Mouse (Mus musculus) megakaryocyte, embryonic 14.5 days (primary cell): Measurements from ENCODE around the gene Trcg1. TPM values are rescaled to one million over a fixed set of nuclear protein-coding genes. Genes with fewer than 3 reads are reported as not detected.

Source experiments
- H3K27me3 ChIP-seq: replicated peaks from 2 replicates; pipeline ENCODE3; 2012; ENCODE audit warnings: inconsistent platforms
- H3K36me3 ChIP-seq: replicated peaks from 2 replicates; pipeline ENCODE3; 2012; ENCODE audit warnings: low read length, inconsistent platforms, mixed read lengths
- H3K4me1 ChIP-seq: 2 replicates; pipeline ENCODE4 v1.6.1; 2012; ENCODE audit warnings: inconsistent platforms
- H3K4me3 ChIP-seq: replicated peaks from 2 replicates; pipeline ENCODE3; 2012; ENCODE audit warnings: moderate library complexity, mild to moderate bottlenecking, inconsistent platforms
- H3K9me3 ChIP-seq: 2 replicates; pipeline ENCODE4 v1.6.1; 2012; ENCODE audit warnings: inconsistent platforms
- FLI1 ChIP-seq: IDR thresholded peaks from 2 replicates; pipeline ENCODE4 v1.6.1; 2012; ENCODE audit warnings: low read length, inconsistent platforms, mixed read lengths
- GATA1 ChIP-seq: IDR thresholded peaks from 3 replicates; pipeline ENCODE4 v1.6.1; 2012; ENCODE audit warnings: mixed read lengths, low read length, inconsistent platforms, borderline replicate concordance
- polyA plus RNA-seq: library from polyadenylated mRNA; stranded (reverse); fragments of >175 nt; gene quantifications from 2 replicates; pipeline ENCODE4 v1.2.3, GENCODE M21; 2012; ENCODE audit warnings: low replicate concordance; ENCODE audit not compliant: insufficient read depth

Gene Trcg1
- polyA plus RNA-seq, 1 experiment = not detected

DNA sequence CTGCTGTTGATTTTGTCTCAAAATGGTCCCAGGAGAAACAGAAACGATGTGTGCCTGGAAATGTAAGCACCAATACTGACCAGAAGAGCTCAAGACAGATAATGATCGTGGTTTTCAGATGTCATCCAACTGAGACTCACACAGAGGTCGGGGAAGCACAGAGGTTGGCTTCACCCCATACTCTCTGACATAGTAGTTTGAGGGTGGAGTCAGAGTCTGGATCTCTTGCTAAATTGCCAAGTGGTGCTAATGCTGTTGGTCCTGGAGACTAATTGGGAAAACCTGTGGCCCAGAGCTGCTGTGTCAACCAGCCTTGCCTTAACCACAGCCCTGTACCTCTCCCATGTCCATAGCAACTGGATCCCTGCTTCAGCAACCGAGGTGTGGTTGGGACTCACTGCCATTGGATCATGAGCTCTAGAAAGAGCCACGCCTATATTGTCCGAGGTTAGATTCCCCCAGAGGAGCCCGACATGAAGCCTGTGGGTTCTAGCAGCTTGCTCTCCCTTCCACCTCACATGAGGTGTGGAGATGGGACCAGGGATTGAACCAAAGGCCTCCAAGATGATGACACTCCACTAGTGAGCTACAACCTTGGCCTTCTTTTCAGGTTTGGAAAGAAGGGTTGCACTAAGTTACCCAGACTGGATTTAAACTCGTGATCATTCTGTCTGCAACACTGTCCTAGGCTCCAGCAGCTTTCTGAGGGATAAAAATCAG is 4.7 kb upstream of the Trcg1 start:
- Histone ChIP-seq H3K27me3 (peaks cover 24% of the 10 kb centered on the region), H3K4me3 (no peak overlapping the region), H3K9me3 (no peaks in the 10 kb centered on the region), H3K36me3 (no peaks in the 10 kb centered on the region), H3K4me1 (peaks cover 16% of the 10 kb centered on the region)
- TF ChIP-seq GATA1 = no peak
- no peak for TF ChIP-seq FLI1

DNA sequence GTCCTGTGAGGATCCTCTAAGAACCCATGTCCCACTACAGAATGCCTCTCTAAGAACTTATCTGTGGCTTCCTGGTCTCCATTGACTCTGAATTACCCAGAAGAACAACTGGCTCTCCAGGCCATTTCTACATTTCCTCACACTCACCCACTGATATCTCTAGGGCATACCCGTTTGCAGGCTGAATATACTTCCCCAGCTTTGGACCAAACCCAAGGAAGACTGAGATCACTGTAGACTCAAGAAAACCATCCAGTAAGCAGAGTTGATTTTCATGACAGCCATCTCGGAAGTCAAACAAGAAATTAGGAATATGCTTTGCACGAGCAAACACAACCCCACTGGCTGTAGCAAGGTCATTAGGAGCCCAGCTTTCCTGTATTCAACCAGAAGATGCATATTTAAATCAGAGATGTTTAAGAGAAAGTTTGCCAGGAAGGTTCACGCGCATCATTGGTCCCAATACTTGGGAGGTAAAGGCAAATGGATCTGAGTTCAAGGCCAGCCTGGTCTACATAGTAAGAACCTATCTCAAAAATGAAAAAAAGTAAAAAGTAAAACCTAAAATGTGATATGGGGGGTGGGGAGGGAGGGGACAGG is 3.9 kb upstream of the Trcg1 start:
- H3K27me3 ChIP-seq = peaks cover 25% of the 10 kb centered on the region
- no peaks in the 10 kb centered on the region for H3K36me3 ChIP-seq
- no peak overlapping the region for H3K4me3 ChIP-seq
- H3K4me1 ChIP-seq = peaks cover 16% of the 10 kb centered on the region
- TF ChIP-seq FLI1 (no peak), GATA1 (no peak)
- no peaks in the 10 kb centered on the region for H3K9me3 ChIP-seq

GRCm38 (mm10) chr9:57233142-57233541 is 3.2 kb upstream of the Trcg1 start:
- no peak for TF ChIP-seq GATA1
- no peak for TF ChIP-seq FLI1
- Histone ChIP-seq H3K4me1 (peaks cover 15% of the 10 kb centered on the region), H3K27me3 (peaks cover 27% of the 10 kb centered on the region), H3K4me3 (no peak overlapping the region), H3K9me3 (no peaks in the 10 kb centered on the region), H3K36me3 (no peaks in the 10 kb centered on the region)

DNA sequence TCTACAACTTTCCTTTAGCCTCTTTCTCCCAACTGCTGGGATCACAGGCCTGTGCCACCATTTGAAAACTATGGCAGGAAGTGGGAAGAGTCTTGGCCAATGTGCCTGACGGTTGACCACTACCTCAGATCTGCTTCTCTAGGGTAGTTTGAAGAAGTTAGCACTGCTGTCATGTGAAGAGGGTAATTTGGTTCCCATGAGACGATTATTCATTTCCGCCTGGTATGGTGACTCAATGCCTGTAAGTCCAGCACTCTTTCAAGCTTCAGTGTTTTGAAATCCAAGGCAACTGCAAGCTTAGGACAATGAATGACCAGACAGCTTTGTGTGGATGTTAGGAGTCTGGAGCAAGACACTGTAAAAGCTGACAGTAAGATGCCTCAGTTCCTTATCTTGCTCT is 2.6 kb upstream of the Trcg1 start:
- H3K27me3 ChIP-seq = peaks cover 27% of the 10 kb centered on the region
- no peak overlapping the region for H3K4me3 ChIP-seq
- no peaks in the 10 kb centered on the region for H3K36me3 ChIP-seq
- H3K9me3 ChIP-seq = no peaks in the 10 kb centered on the region
- peaks cover 12% of the 10 kb centered on the region for H3K4me1 ChIP-seq
- TF ChIP-seq GATA1 (no peak), FLI1 (no peak)

- Histone ChIP-seq H3K36me3 (no peaks in the 10 kb centered on the region), H3K4me1 (peaks cover 7% of the 10 kb centered on the region; the same call in 1 of the 2 replicates)
Measured at GRCm38 (mm10) chr9:57237705-57238104, 1.3 kb downstream of the Trcg1 start.

GRCm38 (mm10) chr9:57238220-57238619 is 1.9 kb downstream of the Trcg1 start:
- Histone ChIP-seq H3K4me1 (peaks cover 7% of the 10 kb centered on the region; the same call in 1 of the 2 replicates), H3K36me3 (no peaks in the 10 kb centered on the region), H3K27me3 (peaks cover 61% of the 10 kb centered on the region), H3K9me3 (no peaks in the 10 kb centered on the region), H3K4me3 (no peak overlapping the region)
- TF ChIP-seq FLI1 (no peak), GATA1 (no peak)

More at GRCm38 (mm10) chr9:57237705-57238104, 1.3 kb downstream of the Trcg1 start:
- Histone ChIP-seq H3K27me3 (peaks cover 58% of the 10 kb centered on the region), H3K4me3 (no peak overlapping the region), H3K9me3 (no peaks in the 10 kb centered on the region)
- TF ChIP-seq GATA1 (no peak), FLI1 (no peak)

DNA sequence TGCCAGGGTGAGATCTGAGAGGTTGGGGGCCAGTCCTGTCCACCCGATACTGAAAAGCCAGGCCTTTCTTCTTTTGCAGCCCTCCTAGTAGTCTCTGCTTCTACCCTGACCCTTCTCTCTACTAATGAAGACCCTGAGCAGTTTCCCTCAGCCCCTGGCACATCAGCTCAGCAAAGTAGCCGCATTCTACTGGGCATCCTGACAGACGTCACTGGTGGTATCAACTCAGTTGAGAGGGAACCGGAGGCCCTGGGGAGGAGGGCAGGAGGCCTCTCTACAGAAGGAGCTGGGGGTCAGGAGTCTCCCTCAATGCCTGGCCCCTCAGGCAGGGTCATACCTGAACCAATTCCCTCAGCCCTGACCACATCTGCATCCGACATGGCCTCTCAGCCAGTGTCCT is 4.8 kb downstream of the Trcg1 start:
- H3K4me3 ChIP-seq = no peak overlapping the region
- H3K4me1 ChIP-seq = peaks cover 5% of the 10 kb centered on the region; the same call in 1 of the 2 replicates
- peaks cover 77% of the 10 kb centered on the region for H3K27me3 ChIP-seq
- no peaks in the 10 kb centered on the region for H3K9me3 ChIP-seq
- no peaks in the 10 kb centered on the region for H3K36me3 ChIP-seq
- no peak for TF ChIP-seq GATA1
- no peak for TF ChIP-seq FLI1

- Histone ChIP-seq H3K9me3 (no peaks in the 10 kb centered on the region), H3K4me1 (peaks cover 14% of the 10 kb centered on the region), H3K4me3 (no peak overlapping the region), H3K27me3 (peaks cover 76% of the 10 kb centered on the region), H3K36me3 (peaks cover 5% of the 10 kb centered on the region)
- TF ChIP-seq FLI1 = no peak
- TF ChIP-seq GATA1 = no peak
Measured at GRCm38 (mm10) chr9:57242916-57243315, 6.6 kb downstream of the Trcg1 start.

DNA sequence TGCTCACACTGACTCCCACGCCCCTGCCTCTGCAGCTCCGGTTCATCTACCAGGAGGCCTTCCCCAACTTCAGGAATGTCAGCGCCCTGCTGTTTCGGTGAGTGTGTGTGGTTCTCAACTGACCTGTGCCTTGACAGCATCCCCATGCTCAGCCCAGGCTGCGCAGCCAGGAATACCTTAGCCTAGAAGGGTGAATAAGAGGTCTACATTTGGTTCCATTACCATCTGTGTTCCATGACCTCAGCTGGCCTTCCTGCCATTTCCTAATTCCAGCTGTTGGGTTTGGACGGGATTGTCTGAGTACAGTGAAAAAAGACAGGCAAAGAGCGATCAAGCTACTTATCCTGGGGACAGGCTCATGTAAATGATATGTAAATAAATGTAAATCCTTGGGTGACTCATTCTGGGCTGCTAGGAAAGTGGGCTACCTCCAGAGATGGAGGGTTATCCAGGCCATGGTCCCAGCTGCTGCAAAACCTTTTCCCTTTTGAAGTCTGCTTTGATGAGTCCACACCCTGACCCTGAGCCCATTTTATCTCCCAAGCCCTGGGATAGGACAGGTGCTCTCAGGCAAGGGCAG is 7.8 kb downstream of the Trcg1 start:
- Histone ChIP-seq H3K4me3 (no peak overlapping the region), H3K27me3 (peaks cover 70% of the 10 kb centered on the region), H3K36me3 (peaks cover 9% of the 10 kb centered on the region), H3K9me3 (no peaks in the 10 kb centered on the region), H3K4me1 (peaks cover 27% of the 10 kb centered on the region)
- TF ChIP-seq GATA1 (no peak), FLI1 (no peak)

GRCm38 (mm10) chr9:57246482-57246881 is 10.1 kb downstream of the Trcg1 start:
- Histone ChIP-seq H3K36me3 (peaks cover 29% of the 10 kb centered on the region), H3K4me3 (no peak overlapping the region)
- TF ChIP-seq FLI1 (no peak), GATA1 (no peak)

More at GRCm38 (mm10) chr9:57246482-57246881, 10.1 kb downstream of the Trcg1 start:
- Histone ChIP-seq H3K9me3 (no peaks in the 10 kb centered on the region), H3K4me1 (peaks cover 49% of the 10 kb centered on the region), H3K27me3 (peaks cover 48% of the 10 kb centered on the region)
